Comparison of ENCODE assay signal across 8 mouse cellular contexts in the genomic region with DNA sequence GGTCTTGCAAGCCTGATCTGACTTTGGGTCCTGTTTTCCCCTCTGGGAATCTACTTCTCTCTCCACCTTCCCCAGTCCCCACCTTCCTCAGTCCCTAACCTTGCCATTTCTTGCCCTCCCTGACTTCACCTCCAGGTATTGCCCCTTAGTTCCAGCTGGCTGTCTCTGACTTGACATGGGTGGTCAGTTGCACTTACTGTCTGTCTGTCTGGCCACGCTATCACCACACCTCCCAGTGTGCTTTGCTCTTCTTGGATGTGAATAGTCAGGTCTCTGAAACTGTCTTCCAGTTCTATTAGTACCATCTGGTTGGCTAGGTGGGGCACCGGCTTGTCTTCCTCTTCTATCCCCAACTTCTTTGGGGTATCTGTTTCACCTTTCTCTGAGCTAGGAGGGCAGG. TPM values are rescaled to one million over a fixed set of nuclear protein-coding genes. Genes with fewer than 3 reads are reported as not detected.
DNase-seq lines count a peak whose midpoint lies in the region; ATAC-seq and TF ChIP-seq lines count a peak whose summit lies in the region.

No protein-coding gene starts in this region.

- 26% methylated on average over 2 of the region's 2 CpGs for WGBS in heart, embryonic 12.5 days
- WGBS in bone marrow, adult 2 months, result 1% methylated on average over 2 of the region's 2 CpGs
- WGBS in hindbrain, embryonic 10.5 days, result 36% methylated on average over 2 of the region's 2 CpGs
- WGBS in midbrain, embryonic 10.5 days, result 37% methylated on average over 2 of the region's 2 CpGs

- H3K4me2 ChIP-seq in heart, embryonic 12.5 days, result peak overlapping the region; percentile 84

- no peak for TF ChIP-seq CTCF in bone marrow, adult 2 months (IDR thresholded peaks at IDR 0.05; ENCODE audit: control insufficient read depth, insufficient read depth, low read length)

- 0 out of 2 replicates have a peak, but pooled peaks cover 3% of the 10 kb centered on the region for H3K27me3 ChIP-seq in heart, embryonic 12.5 days (replicated peaks)
- peaks cover 24% of the 10 kb centered on the region for H3K27me3 ChIP-seq in hindbrain, embryonic 10.5 days (ENCODE audit: insufficient read depth, poor library complexity, severe bottlenecking)
- H3K27me3 ChIP-seq in midbrain, embryonic 10.5 days (ENCODE audit: low read depth, poor library complexity, severe bottlenecking), result peaks cover 44% of the 10 kb centered on the region

- peak overlapping the region; percentile 76 for H3K4me3 ChIP-seq in heart, embryonic 12.5 days
- peak overlapping the region; percentile 82 for H3K4me3 ChIP-seq in bone marrow, adult 2 months (replicated peaks; ENCODE audit: control insufficient read depth, low read depth, low read length)
- peak overlapping the region; percentile 85 for H3K4me3 ChIP-seq in hindbrain, embryonic 10.5 days
- H3K4me3 ChIP-seq in midbrain, embryonic 10.5 days, result peak overlapping the region; percentile 89

- peaks cover 27% of the 10 kb centered on the region for H3K4me1 ChIP-seq in heart, embryonic 12.5 days (replicated peaks)
- H3K4me1 ChIP-seq in bone marrow, adult 2 months (ENCODE audit: control insufficient read depth, insufficient read depth, low read length), result peaks cover 1% of the 10 kb centered on the region; the same call in 1 of the 2 replicates
- peaks cover 46% of the 10 kb centered on the region for H3K4me1 ChIP-seq in hindbrain, embryonic 10.5 days (replicated peaks)
- H3K4me1 ChIP-seq in midbrain, embryonic 10.5 days, result peaks cover 32% of the 10 kb centered on the region

- H3K9ac ChIP-seq in heart, embryonic 12.5 days, result peak overlapping the region; percentile 85

- no peak for TF ChIP-seq POLR2A in bone marrow, adult 2 months (IDR thresholded peaks at IDR 0.05; ENCODE audit: borderline replicate concordance, control insufficient read depth, low read depth, low read length)

- no peak for ATAC-seq in heart, embryonic 12.5 days (ENCODE audit: insufficient number of reproducible peaks, low FRiP score)

- DNase-seq in heart, adult 9 months (ENCODE audit: low spot score in 2 of 2), result no peak
- DNase-seq in hindbrain, embryonic 10.5 days (ENCODE audit: low spot score), result no peak
- no peak for DNase-seq in midbrain, embryonic 10.5 days (ENCODE audit: low spot score)
- DNase-seq in gastrocnemius, postnatal 10 days, result no peak
- DNase-seq in cerebellum, postnatal 25 days, result no peak
- no peak for DNase-seq in layer of hippocampus, adult 18-20 months (ENCODE audit: low spot score in 2 of 2)

- no peak overlapping the region for H3K27ac ChIP-seq in heart, embryonic 12.5 days (ENCODE audit: poor library complexity, severe bottlenecking)
- peak overlapping the region; percentile 86 for H3K27ac ChIP-seq in bone marrow, adult 2 months (ENCODE audit: control insufficient read depth, insufficient read depth, low read depth, low read length, poor library complexity)
- peak overlapping the region; percentile 92 for H3K27ac ChIP-seq in hindbrain, embryonic 10.5 days
- peak overlapping the region; percentile 92 for H3K27ac ChIP-seq in midbrain, embryonic 10.5 days (replicated peaks)

- H3K36me3 ChIP-seq in heart, embryonic 12.5 days, result no peaks in the 10 kb centered on the region
- H3K36me3 ChIP-seq in hindbrain, embryonic 10.5 days, result no peaks in the 10 kb centered on the region
- H3K36me3 ChIP-seq in midbrain, embryonic 10.5 days, result no peaks in the 10 kb centered on the region

- H3K9me3 ChIP-seq in heart, embryonic 12.5 days (replicated peaks), result no peaks in the 10 kb centered on the region
- H3K9me3 ChIP-seq in hindbrain, embryonic 10.5 days, result no peaks in the 10 kb centered on the region
- no peaks in the 10 kb centered on the region for H3K9me3 ChIP-seq in midbrain, embryonic 10.5 days (replicated peaks)

RNA-seq across cellular contexts. Expression of a gene that starts 1.2 kb away (rescaled TPM):
- polyA plus RNA-seq in heart, embryonic 12.5 days (2016; fragmentation: Nextera tagmentation; extraction: Ambion mirVana), result 1.4 and 1.5 TPM in 2 replicates
- polyA plus RNA-seq in bone marrow, adult 2 months (2011; ENCODE audit: insufficient read depth, insufficient read length, low replicate concordance, missing spikeins), result 6.6 and 16.4 TPM in 2 replicates
- 0.92 and 1.4 TPM in 2 replicates for polyA plus RNA-seq in hindbrain, embryonic 10.5 days (2016; fragmentation: Nextera tagmentation; extraction: Ambion mirVana)
- polyA plus RNA-seq in midbrain, embryonic 10.5 days (2016; fragmentation: Nextera tagmentation; extraction: Ambion mirVana), result 0.91 and 1.0 TPM in 2 replicates
- 1 to 10 TPM; 6.9 to 8.6 TPM for total RNA-seq in gastrocnemius, postnatal 10 days (2021)
- total RNA-seq in layer of hippocampus, adult 18-20 months (2021), result 10 to 100 TPM; 45.0 to 46.7 TPM
